Mouse (Mus musculus): ENCODE data around the gene Wfikkn1. TPM values are rescaled to one million over a fixed set of nuclear protein-coding genes. Genes with fewer than 3 reads are reported as not detected.

The Wfikkn1 gene
- polyA plus RNA-seq, 1 experiment from 2014 or later: 0.42 TPM

DNA sequence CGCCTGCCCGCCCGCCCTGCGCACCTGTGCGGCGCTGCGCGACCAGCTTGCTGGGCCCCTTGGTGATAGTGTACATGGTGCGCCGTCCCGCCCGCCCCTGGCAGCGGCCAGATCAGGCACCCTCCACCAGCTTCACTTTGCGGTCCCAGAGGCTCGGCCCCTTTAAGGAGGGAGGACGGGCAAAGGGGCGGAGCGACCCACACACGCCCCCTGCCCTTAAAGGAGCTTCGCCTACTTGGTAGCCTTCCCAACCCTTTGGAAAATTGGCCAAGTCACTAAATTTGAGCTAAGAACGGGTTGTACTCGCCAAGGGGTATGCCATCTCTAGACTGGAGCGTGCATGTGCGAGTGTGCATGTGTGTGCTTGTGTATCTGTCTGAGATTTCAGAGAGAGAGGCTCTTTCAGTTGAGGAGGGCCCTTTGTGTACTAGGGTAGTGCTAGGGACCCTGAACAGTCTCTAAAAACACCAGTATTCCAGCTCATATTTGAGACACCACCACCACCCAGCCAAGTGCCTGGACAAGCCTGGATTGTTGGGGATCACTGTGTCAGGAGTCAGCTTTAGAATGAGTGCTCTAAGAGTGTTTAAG lies 12.0 kb downstream of the Wfikkn1 start, which contains the start of gene Mcrip2:
Gene Mcrip2, minus strand, starts transcription at position 164 of the 591 bp plus-strand sequence.
- DNase-seq (ENCODE audit: low spot score): peak; percentile 91
- 0% methylated on average over 20 of the region's 24 CpGs for WGBS
- peak within 1 kb of the TSS; percentile 35 for H3K27ac ChIP-seq (replicated peaks; ENCODE audit: low read depth, low read length)
- H3K9ac ChIP-seq (ENCODE audit: low read depth, low read length): peak within 1 kb of the TSS; percentile 67
- H3K36me3 ChIP-seq (ENCODE audit: control insufficient read depth, insufficient read depth, low read length): no peaks in the 10 kb centered on the region
- peaks cover 6% of the 10 kb centered on the region; the same call in 1 of the 2 replicates for H3K4me1 ChIP-seq (ENCODE audit: control insufficient read depth, insufficient read depth, low read length)
- peak within 1 kb of the TSS; percentile 99 for H3K4me2 ChIP-seq (ENCODE audit: low read depth, low read length)
- H3K4me3 ChIP-seq (ENCODE audit: low read depth, low read length): peak within 1 kb of the TSS; percentile 77
- ATAC-seq (ENCODE audit: low read depth): peak; percentile 93
- H3K27me3 ChIP-seq (replicated peaks; ENCODE audit: control insufficient read depth, insufficient read depth, low read length): no peaks in the 10 kb centered on the region
- no peaks in the 10 kb centered on the region for H3K9me3 ChIP-seq (ENCODE audit: control insufficient read depth, low read length)

DNA sequence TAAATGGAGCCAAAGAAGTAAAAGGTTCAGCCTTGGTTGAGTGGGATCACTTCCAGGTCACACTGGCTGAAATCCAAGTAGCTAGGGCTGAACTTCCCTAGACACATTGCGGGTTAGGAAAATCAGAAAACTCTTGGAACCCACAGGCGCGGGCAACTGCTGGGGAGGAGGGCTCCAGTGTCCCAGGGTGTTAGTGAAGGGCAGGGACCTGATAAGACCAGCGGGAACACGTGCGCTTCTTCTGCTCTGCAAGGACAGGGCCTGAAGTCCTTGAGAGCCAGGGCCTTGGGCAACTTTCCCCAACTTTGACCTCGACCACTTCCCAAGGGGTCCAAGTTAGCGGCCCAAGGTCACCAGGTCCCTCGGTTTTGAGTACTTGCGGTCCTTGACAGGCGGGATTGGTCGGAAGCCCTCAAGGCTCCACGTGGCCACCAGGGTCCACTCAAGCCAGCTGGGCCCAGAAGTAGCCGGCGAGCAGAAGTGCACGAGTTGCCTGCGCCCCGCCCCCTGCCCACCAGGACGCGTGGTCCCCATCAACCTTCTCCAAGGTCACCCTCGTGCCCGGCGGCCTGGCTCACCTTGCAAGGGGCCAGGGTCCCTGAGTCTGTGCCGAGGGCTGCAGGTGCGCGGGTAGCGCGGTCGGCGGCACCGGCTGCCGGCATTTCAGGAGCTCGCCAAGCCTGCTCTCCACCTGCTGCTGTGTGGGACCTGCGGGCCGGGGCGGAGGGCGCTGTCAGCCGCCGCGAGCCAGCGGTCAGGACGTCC lies 12.6 kb downstream of the Wfikkn1 start:
- no peaks in the 10 kb centered on the region for H3K36me3 ChIP-seq (ENCODE audit: control insufficient read depth, insufficient read depth, low read length)
- WGBS: 0% methylated on average over 26 of the region's 42 CpGs
- H3K4me3 ChIP-seq (ENCODE audit: low read depth, low read length): peak overlapping the region; percentile 77
- peak overlapping the region; percentile 99 for H3K4me2 ChIP-seq (ENCODE audit: low read depth, low read length)
- H3K9ac ChIP-seq (ENCODE audit: low read depth, low read length): peak overlapping the region; percentile 67
- H3K27me3 ChIP-seq (replicated peaks; ENCODE audit: control insufficient read depth, insufficient read depth, low read length): no peaks in the 10 kb centered on the region
- H3K4me1 ChIP-seq (ENCODE audit: control insufficient read depth, insufficient read depth, low read length): peaks cover 6% of the 10 kb centered on the region; the same call in 1 of the 2 replicates
- ATAC-seq (ENCODE audit: low read depth) (peak; percentile 53), DNase-seq (ENCODE audit: low spot score) (no peak)
- no peak overlapping the region for H3K27ac ChIP-seq (replicated peaks; ENCODE audit: low read depth, low read length)
- no peaks in the 10 kb centered on the region for H3K9me3 ChIP-seq (ENCODE audit: control insufficient read depth, low read length)

DNA sequence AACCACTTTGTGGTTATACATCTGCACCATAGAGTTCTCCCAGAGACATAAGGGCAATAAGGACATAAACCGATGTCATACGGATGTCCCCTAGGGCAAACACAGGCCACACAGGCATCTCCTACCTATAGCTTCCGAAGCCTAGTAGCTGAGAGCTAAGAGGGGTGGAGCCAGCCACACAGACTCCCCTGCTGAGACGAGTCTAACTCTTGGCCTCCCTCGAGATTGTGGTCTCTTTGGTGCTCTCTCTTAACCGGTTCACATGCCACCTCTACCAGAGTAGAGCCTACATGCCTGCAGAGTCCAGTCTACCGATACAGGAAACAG lies 13.2 kb downstream of the Wfikkn1 start:
- 13% methylated on average over 7 of the region's 7 CpGs for whole genome bisulfite sequencing
- H3K9ac ChIP-seq (ENCODE audit: low read depth, low read length): peak overlapping the region; percentile 67; the same call in 1 of the 2 replicates

DNA sequence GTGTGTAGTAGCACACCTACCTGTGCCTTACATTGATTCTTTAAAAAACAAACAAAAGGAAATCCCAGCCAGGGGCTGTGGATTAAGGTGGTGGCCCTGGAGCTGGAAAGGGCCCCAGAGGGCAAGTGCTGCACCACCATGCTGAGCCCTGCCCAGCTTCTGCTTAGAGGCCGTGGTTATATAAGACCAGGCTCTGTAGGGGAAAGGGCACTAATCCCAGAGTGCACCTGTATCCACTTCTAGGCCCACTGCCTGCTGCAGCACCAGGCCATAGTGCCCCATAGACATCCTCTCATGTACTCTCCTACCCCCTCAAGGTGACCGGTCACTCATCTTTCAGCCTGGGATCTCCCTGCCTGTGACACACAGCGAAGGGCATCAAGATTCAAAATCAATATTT lies 14.5 kb downstream of the Wfikkn1 start:
- H3K9me3 ChIP-seq (ENCODE audit: control insufficient read depth, low read length): no peaks in the 10 kb centered on the region
- no peak for ATAC-seq (ENCODE audit: low read depth)
- no peak overlapping the region for H3K27ac ChIP-seq (replicated peaks; ENCODE audit: low read depth, low read length)
- H3K4me2 ChIP-seq (ENCODE audit: low read depth, low read length): no peak overlapping the region
- H3K27me3 ChIP-seq (replicated peaks; ENCODE audit: control insufficient read depth, insufficient read depth, low read length): no peaks in the 10 kb centered on the region
- no peak overlapping the region for H3K9ac ChIP-seq (ENCODE audit: low read depth, low read length)
- H3K4me1 ChIP-seq (ENCODE audit: control insufficient read depth, insufficient read depth, low read length): peaks cover 6% of the 10 kb centered on the region; the same call in 1 of the 2 replicates
- no peak for DNase-seq (ENCODE audit: low spot score)
- no peak overlapping the region for H3K4me3 ChIP-seq (ENCODE audit: low read depth, low read length)
- 81% methylated on average over 3 of the region's 3 CpGs for WGBS
- no peaks in the 10 kb centered on the region for H3K36me3 ChIP-seq (ENCODE audit: control insufficient read depth, insufficient read depth, low read length)

More for the DNA sequence above, 13.2 kb downstream of the Wfikkn1 start:
- Histone ChIP-seq H3K4me3 (ENCODE audit: low read depth, low read length) (peak overlapping the region; percentile 77), H3K36me3 (ENCODE audit: control insufficient read depth, insufficient read depth, low read length) (no peaks in the 10 kb centered on the region), H3K9me3 (ENCODE audit: control insufficient read depth, low read length) (no peaks in the 10 kb centered on the region), H3K4me1 (ENCODE audit: control insufficient read depth, insufficient read depth, low read length) (peaks cover 6% of the 10 kb centered on the region; the same call in 1 of the 2 replicates), H3K27me3 (replicated peaks; ENCODE audit: control insufficient read depth, insufficient read depth, low read length) (no peaks in the 10 kb centered on the region), H3K4me2 (ENCODE audit: low read depth, low read length) (peak overlapping the region; percentile 99), H3K27ac (replicated peaks; ENCODE audit: low read depth, low read length) (no peak overlapping the region)
- no peak for ATAC-seq (ENCODE audit: low read depth)
- DNase-seq (ENCODE audit: low spot score): no peak

DNA sequence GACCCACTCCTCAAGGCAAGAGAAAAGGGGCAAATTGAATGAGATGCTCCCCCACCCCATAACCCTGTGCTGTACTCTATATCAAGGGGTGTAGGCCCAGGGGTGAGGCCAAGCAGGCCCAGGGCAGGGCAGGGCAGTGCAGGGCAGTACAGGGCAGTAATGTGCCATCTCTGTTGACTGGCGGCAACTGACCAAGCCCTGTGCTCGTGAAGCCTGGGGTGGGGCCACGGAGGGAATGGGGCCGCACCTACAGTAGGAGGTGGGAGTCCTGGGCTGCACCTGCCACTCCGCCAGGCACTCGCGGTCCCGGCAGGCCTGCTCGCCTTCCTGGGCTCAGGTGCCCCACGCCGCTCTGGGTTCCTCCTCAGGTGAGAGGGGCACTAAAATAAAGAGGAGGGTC lies 15.4 kb downstream of the Wfikkn1 start:
- Histone ChIP-seq H3K36me3 (ENCODE audit: control insufficient read depth, insufficient read depth, low read length) (no peaks in the 10 kb centered on the region), H3K4me2 (ENCODE audit: low read depth, low read length) (no peak overlapping the region), H3K9ac (ENCODE audit: low read depth, low read length) (no peak overlapping the region), H3K9me3 (ENCODE audit: control insufficient read depth, low read length) (no peaks in the 10 kb centered on the region), H3K27ac (replicated peaks; ENCODE audit: low read depth, low read length) (no peak overlapping the region), H3K27me3 (replicated peaks; ENCODE audit: control insufficient read depth, insufficient read depth, low read length) (no peaks in the 10 kb centered on the region), H3K4me3 (ENCODE audit: low read depth, low read length) (no peak overlapping the region), H3K4me1 (ENCODE audit: control insufficient read depth, insufficient read depth, low read length) (peaks cover 14% of the 10 kb centered on the region)
- no peak for DNase-seq (ENCODE audit: low spot score)
- 92% methylated on average over 11 of the region's 11 CpGs for WGBS
- ATAC-seq (ENCODE audit: low read depth): no peak

DNA sequence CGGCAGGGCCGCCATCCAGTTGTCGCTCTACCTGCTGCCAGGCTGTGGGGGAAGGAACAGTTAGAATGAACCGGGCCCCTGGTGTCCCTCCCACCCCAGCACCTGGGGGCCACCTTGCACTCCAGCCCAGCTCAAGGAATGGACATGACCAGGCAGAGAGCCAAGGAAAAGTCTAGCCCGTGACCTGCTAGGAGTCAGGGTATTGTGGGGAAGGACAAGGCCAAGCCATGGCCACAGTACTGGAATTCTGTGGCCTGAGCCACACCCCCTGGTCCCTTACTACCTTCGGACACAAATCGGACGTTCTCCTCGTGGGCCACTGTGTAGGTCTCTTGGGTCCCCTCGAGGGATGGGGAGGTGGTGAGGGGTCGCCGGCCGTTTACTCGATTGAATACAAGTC lies 16.3 kb downstream of the Wfikkn1 start:
- H3K9me3 ChIP-seq (ENCODE audit: control insufficient read depth, low read length): no peaks in the 10 kb centered on the region
- no peak overlapping the region for H3K9ac ChIP-seq (ENCODE audit: low read depth, low read length)
- no peaks in the 10 kb centered on the region for H3K27me3 ChIP-seq (replicated peaks; ENCODE audit: control insufficient read depth, insufficient read depth, low read length)
- no peaks in the 10 kb centered on the region for H3K36me3 ChIP-seq (ENCODE audit: control insufficient read depth, insufficient read depth, low read length)
- H3K27ac ChIP-seq (replicated peaks; ENCODE audit: low read depth, low read length): no peak overlapping the region
- DNase-seq (ENCODE audit: low spot score) (no peak), ATAC-seq (ENCODE audit: low read depth) (no peak)
- H3K4me3 ChIP-seq (ENCODE audit: low read depth, low read length): no peak overlapping the region
- no peak overlapping the region for H3K4me2 ChIP-seq (ENCODE audit: low read depth, low read length)
- 93% methylated on average over 10 of the region's 14 CpGs for WGBS
- peaks cover 14% of the 10 kb centered on the region for H3K4me1 ChIP-seq (ENCODE audit: control insufficient read depth, insufficient read depth, low read length)

DNA sequence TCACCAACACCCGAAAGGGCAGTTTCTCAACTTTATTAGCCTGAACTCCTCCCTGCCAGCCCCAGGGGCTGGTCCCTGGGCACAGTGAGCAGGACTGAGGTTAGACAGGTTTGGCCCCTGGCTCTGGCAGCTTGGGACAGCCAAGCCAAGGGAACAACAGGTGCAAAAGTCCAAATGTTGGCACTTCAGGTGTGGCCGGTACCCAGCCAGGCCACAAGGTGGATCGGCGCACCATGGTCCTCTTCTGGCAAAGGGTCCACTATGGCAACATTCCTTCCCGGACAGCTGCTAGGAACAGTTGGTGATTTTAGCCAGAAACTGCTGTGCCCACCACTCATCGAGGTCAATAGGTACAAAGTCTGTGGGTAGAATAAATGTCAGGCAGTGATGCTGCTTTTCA lies 17.0 kb downstream of the Wfikkn1 start:
- no peaks in the 10 kb centered on the region for H3K9me3 ChIP-seq (ENCODE audit: control insufficient read depth, low read length)
- H3K36me3 ChIP-seq (ENCODE audit: control insufficient read depth, insufficient read depth, low read length): no peaks in the 10 kb centered on the region
- no peak overlapping the region for H3K4me3 ChIP-seq (ENCODE audit: low read depth, low read length)
- ATAC-seq (ENCODE audit: low read depth) (no peak), DNase-seq (ENCODE audit: low spot score) (no peak)
- H3K27me3 ChIP-seq (replicated peaks; ENCODE audit: control insufficient read depth, insufficient read depth, low read length): no peaks in the 10 kb centered on the region
- no peak overlapping the region for H3K9ac ChIP-seq (ENCODE audit: low read depth, low read length)
- no peak overlapping the region for H3K4me2 ChIP-seq (ENCODE audit: low read depth, low read length)
- WGBS: 80% methylated on average over 6 of the region's 6 CpGs
- H3K4me1 ChIP-seq (ENCODE audit: control insufficient read depth, insufficient read depth, low read length): peaks cover 14% of the 10 kb centered on the region
- no peak overlapping the region for H3K27ac ChIP-seq (replicated peaks; ENCODE audit: low read depth, low read length)

DNA sequence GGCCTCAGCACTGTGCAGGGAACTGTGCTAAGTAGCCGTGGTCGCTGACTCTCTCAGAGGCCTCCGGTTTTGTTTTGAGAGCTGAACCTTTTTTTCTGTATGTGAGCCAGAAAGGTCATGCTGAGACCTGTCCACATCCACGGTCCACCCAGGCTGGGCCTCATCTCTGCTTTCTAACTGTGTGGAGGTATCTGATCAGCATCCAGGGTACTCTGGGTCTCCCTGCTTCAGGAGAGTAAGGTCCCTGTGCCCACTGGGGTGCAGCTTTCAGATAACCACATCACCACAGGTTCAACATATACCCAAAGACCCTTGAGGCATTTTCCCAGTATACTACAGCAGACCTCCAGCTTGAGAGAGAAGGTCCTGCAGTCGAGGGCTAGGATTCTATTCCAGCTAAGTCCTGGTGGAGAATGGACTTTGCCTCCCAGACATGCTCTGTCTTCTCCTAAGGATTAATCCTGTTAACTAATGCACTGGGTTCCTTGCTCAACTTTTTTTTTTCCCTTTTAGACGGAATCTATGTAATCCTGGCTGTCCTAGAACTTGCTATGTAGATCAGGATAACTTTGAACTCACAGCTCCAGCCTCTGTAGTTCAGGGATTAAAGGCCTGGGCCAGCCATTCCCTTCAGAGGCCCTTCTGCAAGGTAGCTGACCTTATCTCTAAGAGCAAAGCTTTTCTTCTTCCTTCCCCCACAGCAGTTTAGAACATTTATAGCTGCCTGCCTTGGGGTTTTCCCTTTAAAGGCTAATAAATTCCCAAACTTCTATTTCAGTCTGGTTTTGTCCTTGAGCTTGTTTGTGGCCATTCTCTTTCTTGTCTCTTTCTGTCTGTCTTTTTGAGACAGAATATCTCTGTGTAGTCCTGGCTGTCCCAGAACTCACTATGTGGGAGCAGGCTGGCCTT lies 18.7 kb downstream of the Wfikkn1 start:
- WGBS: 6% methylated on average over 6 of the region's 6 CpGs
- Histone ChIP-seq H3K4me3 (ENCODE audit: low read depth, low read length) (peak overlapping the region; percentile 70), H3K4me1 (ENCODE audit: control insufficient read depth, insufficient read depth, low read length) (peaks cover 8% of the 10 kb centered on the region), H3K27ac (replicated peaks; ENCODE audit: low read depth, low read length) (peak overlapping the region; percentile 90), H3K9me3 (ENCODE audit: control insufficient read depth, low read length) (no peaks in the 10 kb centered on the region), H3K36me3 (ENCODE audit: control insufficient read depth, insufficient read depth, low read length) (no peaks in the 10 kb centered on the region), H3K4me2 (ENCODE audit: low read depth, low read length) (peak overlapping the region; percentile 93), H3K27me3 (replicated peaks; ENCODE audit: control insufficient read depth, insufficient read depth, low read length) (no peaks in the 10 kb centered on the region), H3K9ac (ENCODE audit: low read depth, low read length) (peak overlapping the region; percentile 89)
- ATAC-seq (ENCODE audit: low read depth) (peak; percentile 26; the same call in 1 of the 2 replicates), DNase-seq (ENCODE audit: low spot score) (no peak)

All from embryonic facial prominence, embryonic 14.5 days (tissue).